Mouse (Mus musculus): ENCODE data around the gene 2200002J24Rik. TPM values are rescaled to one million over a fixed set of nuclear protein-coding genes. Genes with fewer than 3 reads are reported as not detected.

Gene 2200002J24Rik
- polyA plus RNA-seq (2015; fragmentation: Nextera tagmentation; extraction: Ambion mirVana): 0.81 and 1.2 TPM in 2 replicates

GRCm38 (mm10) chr7:30698589-30698988 lies at the start of gene 2200002J24Rik:
Gene 2200002J24Rik, plus strand, starts transcription at chr7:30698926.
- DNase-seq (ENCODE audit: low spot score): peak; percentile 34

- DNase-seq (ENCODE audit: low spot score): peak; percentile 99
Measured at GRCm38 (mm10) chr7:30649591-30650540, 48.9 kb upstream of the 2200002J24Rik start, which contains the start of gene Rbm42. Gene Rbm42, minus strand, starts transcription at chr7:30650317.

GRCm38 (mm10) chr7:30664529-30665200 lies 34.1 kb upstream of the 2200002J24Rik start, which contains the start of gene Haus5:
Gene Haus5, minus strand, starts transcription at chr7:30664994.
- DNase-seq (ENCODE audit: low spot score): peak; percentile 95

- DNase-seq (ENCODE audit: low spot score): no peak
Measured at GRCm38 (mm10) chr7:30665321-30665720, 33.4 kb upstream of the 2200002J24Rik start.

GRCm38 (mm10) chr7:30669229-30669628 lies 29.5 kb upstream of the 2200002J24Rik start:
- DNase-seq (ENCODE audit: low spot score): peak; percentile 44

- DNase-seq (ENCODE audit: low spot score): no peak
Measured at GRCm38 (mm10) chr7:30671480-30671879, 27.2 kb upstream of the 2200002J24Rik start, which contains the start of gene Pmis2. Gene Pmis2, minus strand, starts transcription at chr7:30671605.

- peak; percentile 10 for DNase-seq (ENCODE audit: low spot score)
Measured at GRCm38 (mm10) chr7:30678263-30678975, 20.3 kb upstream of the 2200002J24Rik start.

- DNase-seq (ENCODE audit: low spot score): no peak
Measured at GRCm38 (mm10) chr7:30681897-30682296, 16.8 kb upstream of the 2200002J24Rik start.

GRCm38 (mm10) chr7:30683425-30683824 lies 15.3 kb upstream of the 2200002J24Rik start:
- DNase-seq (ENCODE audit: low spot score): no peak

- DNase-seq (ENCODE audit: low spot score): no peak
Measured at GRCm38 (mm10) chr7:30688325-30688724, 10.4 kb upstream of the 2200002J24Rik start.

GRCm38 (mm10) chr7:30698101-30698500 lies 625 bp upstream of the 2200002J24Rik start:
- no peak for DNase-seq (ENCODE audit: low spot score)

GRCm38 (mm10) chr7:30706214-30706882 lies 7.6 kb downstream of the 2200002J24Rik start:
- DNase-seq (ENCODE audit: low spot score): no peak

- DNase-seq (ENCODE audit: low spot score): no peak
Measured at GRCm38 (mm10) chr7:30707441-30707840, 8.7 kb downstream of the 2200002J24Rik start.

GRCm38 (mm10) chr7:30711942-30712341 lies 13.2 kb downstream of the 2200002J24Rik start, which contains the start of gene Atp4a:
Gene Atp4a, plus strand, starts transcription at chr7:30712209.
- DNase-seq (ENCODE audit: low spot score): no peak

GRCm38 (mm10) chr7:30717006-30717715 lies 18.4 kb downstream of the 2200002J24Rik start:
- DNase-seq (ENCODE audit: low spot score): peak; percentile 89

GRCm38 (mm10) chr7:30717716-30718046 lies 19.0 kb downstream of the 2200002J24Rik start:
- DNase-seq (ENCODE audit: low spot score): no peak

- DNase-seq (ENCODE audit: low spot score): no peak
Measured at GRCm38 (mm10) chr7:30719669-30720068, 20.9 kb downstream of the 2200002J24Rik start.

GRCm38 (mm10) chr7:30721286-30721685 lies 22.6 kb downstream of the 2200002J24Rik start:
- DNase-seq (ENCODE audit: low spot score): no peak

- DNase-seq (ENCODE audit: low spot score): no peak
Measured at GRCm38 (mm10) chr7:30723274-30723953, 24.7 kb downstream of the 2200002J24Rik start.

Measured in thymus, postnatal 0 days (tissue).